Mouse (Mus musculus) small intestine, adult 2 months (tissue): ENCODE data around the gene Ets1.

Source experiments
- CTCF ChIP-seq: fragments of 200-500 bp; IDR thresholded peaks from 2 replicates; pipeline ENCODE4 v1.5.1; 2012; ENCODE audit warnings: low read depth, mild to moderate bottlenecking, control low read depth, inconsistent platforms, low read length, moderate library complexity, mixed read lengths; ENCODE audit not compliant: insufficient replicate concordance, insufficient read length; ENCODE audit errors: extremely low read depth
- POLR2A ChIP-seq: fragments of 200-500 bp; IDR thresholded peaks from 2 replicates; pipeline ENCODE4 v1.6.1; 2012; ENCODE audit warnings: low read depth, mild to moderate bottlenecking, control low read depth, inconsistent platforms, low read length, moderate library complexity

DNA sequence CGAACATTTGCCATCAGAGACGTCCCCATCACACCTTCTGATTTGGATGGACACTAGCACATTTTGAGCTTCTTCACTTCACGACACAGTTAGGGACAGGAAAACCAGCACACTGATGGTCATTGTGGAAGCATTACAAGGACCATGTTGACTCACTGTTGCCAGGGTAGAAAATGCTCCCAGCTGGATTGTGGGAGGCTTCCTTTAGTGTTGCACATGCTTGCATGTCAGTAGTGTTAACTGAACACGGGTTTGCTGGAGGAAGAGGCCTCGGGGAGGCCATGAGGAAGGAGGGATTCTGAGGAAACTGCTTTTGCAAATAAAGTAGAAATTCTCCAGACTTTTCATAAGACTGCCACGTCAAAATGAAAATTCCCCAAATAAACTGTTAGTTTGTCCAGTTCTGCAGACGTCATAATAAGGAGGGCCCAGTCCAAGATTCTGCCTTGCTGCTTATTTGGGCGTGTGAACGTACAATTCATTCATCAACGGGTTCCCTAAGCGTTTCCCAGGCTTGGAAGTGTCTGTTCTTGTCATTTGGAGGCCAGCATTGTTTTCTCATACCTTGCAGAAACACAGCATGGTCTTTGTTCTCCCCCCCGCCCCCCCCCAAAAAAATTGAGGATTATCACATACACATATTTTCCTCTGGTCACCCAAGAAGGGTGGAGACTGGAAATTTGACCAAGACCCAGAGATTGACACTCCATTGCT lies 58.2 kb downstream of the Ets1 start:
- TF ChIP-seq POLR2A (no peak), CTCF (no peak)
